11 mouse cellular contexts compared by ENCODE assay signal in the genomic region with DNA sequence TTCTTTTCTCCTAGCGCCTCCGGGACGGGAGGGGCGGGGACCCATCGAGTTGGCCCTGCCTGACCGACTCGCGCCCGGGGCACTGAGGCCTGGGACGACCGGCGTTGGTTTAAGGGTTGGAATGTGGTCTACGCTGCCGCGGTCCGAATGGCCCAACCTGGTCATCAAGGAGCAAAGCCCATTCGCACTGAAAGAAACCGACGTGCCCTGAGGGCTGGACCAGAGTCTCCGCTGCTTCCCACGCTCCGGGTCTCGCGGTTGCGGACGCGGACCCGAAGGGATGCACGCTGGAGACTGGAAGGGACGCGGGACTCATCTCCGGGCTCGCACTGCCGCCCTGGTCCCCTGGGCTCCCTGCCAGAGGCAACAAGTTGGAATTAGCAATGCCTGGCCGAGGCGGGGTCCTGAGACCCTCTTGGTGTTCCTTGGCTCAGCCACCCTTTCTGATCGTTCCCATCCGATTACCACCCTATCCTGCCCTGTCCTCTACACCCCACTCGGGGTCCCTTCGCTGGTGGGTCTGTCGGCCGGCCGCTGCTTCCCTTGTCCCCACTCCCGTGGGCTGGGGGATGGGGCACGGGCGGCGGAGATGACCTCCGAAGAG. TPM values are rescaled to one million over a fixed set of nuclear protein-coding genes. Genes with fewer than 3 reads are reported as not detected.
A peak's percentile ranks its signal among the peaks of the same experiment; 100 is the strongest.
DNase-seq lines count a peak whose midpoint lies in the region; ATAC-seq lines count a peak whose summit lies in the region.
"Had no signal": no experiment of that assay in that cellular context is flagged by ENCODE, and none has a peak within 500 bp of the region (broad histone marks: within the 10 kb centered on the region; RNA-seq: fewer than 3 reads in every experiment).

No protein-coding gene starts in this region.

- ATAC-seq in kidney, embryonic 15.5 days (replicated peaks; ENCODE audit: low FRiP score): no peak
- ATAC-seq in hindbrain, embryonic 16.5 days: 0 out of 2 replicates have a peak, but pooled peaks have one; percentile 28
- ATAC-seq in neural tube, embryonic 11.5 days (ENCODE audit: insufficient read depth, low FRiP score, low TSS enrichment): no peak; the same call in 1 of the 2 replicates

- H3K27ac ChIP-seq in kidney, embryonic 15.5 days: no peak overlapping the region
- peak overlapping the region; percentile 70 for H3K27ac ChIP-seq in embryonic facial prominence, embryonic 10.5 days (replicated peaks)
- no peak overlapping the region for H3K27ac ChIP-seq in hindbrain, embryonic 16.5 days (ENCODE audit: low read depth, low read length)
- H3K27ac ChIP-seq in neural tube, embryonic 11.5 days (ENCODE audit: low read depth, low read length): peak overlapping the region; percentile 42; the same call in 1 of the 2 replicates

- H3K36me3 ChIP-seq in kidney, embryonic 15.5 days: no peaks in the 10 kb centered on the region
- H3K36me3 ChIP-seq in embryonic facial prominence, embryonic 10.5 days (replicated peaks): no peaks in the 10 kb centered on the region
- H3K36me3 ChIP-seq in hindbrain, embryonic 16.5 days (ENCODE audit: control insufficient read depth, insufficient read depth, low read length): no peaks in the 10 kb centered on the region
- no peaks in the 10 kb centered on the region for H3K36me3 ChIP-seq in neural tube, embryonic 11.5 days (ENCODE audit: control insufficient read depth, insufficient read depth, low read length)

- H3K27me3 ChIP-seq in kidney, embryonic 15.5 days: peaks cover 99% of the 10 kb centered on the region
- peaks cover 100% of the 10 kb centered on the region for H3K27me3 ChIP-seq in embryonic facial prominence, embryonic 10.5 days (replicated peaks; ENCODE audit: low read depth, poor library complexity, severe bottlenecking)
- H3K27me3 ChIP-seq in hindbrain, embryonic 16.5 days (replicated peaks; ENCODE audit: control insufficient read depth, insufficient read depth, low read length): peaks cover 74% of the 10 kb centered on the region
- H3K27me3 ChIP-seq in neural tube, embryonic 11.5 days (ENCODE audit: control insufficient read depth, insufficient read depth, low read length): peaks cover 95% of the 10 kb centered on the region

- H3K4me2 ChIP-seq in kidney, embryonic 15.5 days: peak overlapping the region; percentile 46
- H3K4me2 ChIP-seq in hindbrain, embryonic 16.5 days (ENCODE audit: low read length): peak overlapping the region; percentile 49
- H3K4me2 ChIP-seq in neural tube, embryonic 11.5 days (ENCODE audit: low read depth): peak overlapping the region; percentile 53

- peaks cover 52% of the 10 kb centered on the region for H3K4me1 ChIP-seq in kidney, embryonic 15.5 days
- H3K4me1 ChIP-seq in embryonic facial prominence, embryonic 10.5 days: peaks cover 62% of the 10 kb centered on the region
- peaks cover 35% of the 10 kb centered on the region for H3K4me1 ChIP-seq in hindbrain, embryonic 16.5 days (ENCODE audit: control insufficient read depth, insufficient read depth, low read depth, low read length)
- H3K4me1 ChIP-seq in neural tube, embryonic 11.5 days (ENCODE audit: control insufficient read depth, insufficient read depth, low read length): peaks cover 33% of the 10 kb centered on the region

- H3K4me3 ChIP-seq in kidney, embryonic 15.5 days (replicated peaks): peak overlapping the region; percentile 20
- peak overlapping the region; percentile 46 for H3K4me3 ChIP-seq in embryonic facial prominence, embryonic 10.5 days
- H3K4me3 ChIP-seq in hindbrain, embryonic 16.5 days (ENCODE audit: low read length): peak overlapping the region; percentile 25
- H3K4me3 ChIP-seq in neural tube, embryonic 11.5 days (ENCODE audit: low read depth, low read length): peak overlapping the region; percentile 15

- H3K9me3 ChIP-seq in kidney, embryonic 15.5 days (replicated peaks): no peaks in the 10 kb centered on the region
- no peaks in the 10 kb centered on the region for H3K9me3 ChIP-seq in embryonic facial prominence, embryonic 10.5 days
- no peaks in the 10 kb centered on the region for H3K9me3 ChIP-seq in hindbrain, embryonic 16.5 days (ENCODE audit: control insufficient read depth, low read length)
- no peaks in the 10 kb centered on the region for H3K9me3 ChIP-seq in neural tube, embryonic 11.5 days (ENCODE audit: control insufficient read depth, low read length)

- under 1% methylated on average over 48 of the region's 48 CpGs for WGBS in kidney, embryonic 15.5 days
- under 1% methylated on average over 48 of the region's 48 CpGs for WGBS in embryonic facial prominence, embryonic 10.5 days
- 0% methylated on average over 42 of the region's 48 CpGs for WGBS in hindbrain, embryonic 16.5 days
- WGBS in neural tube, embryonic 11.5 days: under 1% methylated on average over 45 of the region's 48 CpGs

- no peak overlapping the region for H3K9ac ChIP-seq in kidney, embryonic 15.5 days
- H3K9ac ChIP-seq in hindbrain, embryonic 16.5 days (ENCODE audit: low read depth, low read length): no peak overlapping the region
- H3K9ac ChIP-seq in neural tube, embryonic 11.5 days (ENCODE audit: low read length): no peak overlapping the region; the same call in none of the 2 replicates

- no peak for DNase-seq in kidney, adult 11 months
- peak; percentile 69 for DNase-seq in embryonic facial prominence, embryonic 10.5 days (ENCODE audit: low spot score)
- no peak for DNase-seq in neural tube, embryonic 11.5 days (ENCODE audit: low spot score)
- no peak for DNase-seq in left cerebral cortex, adult 8-10 months (ENCODE audit: low spot score in 2 of 2)
- DNase-seq in gastrocnemius, adult 18-20 months (ENCODE audit: low spot score): no peak
- DNase-seq in right cerebral cortex, postnatal 25 days: no peak
- DNase-seq: kidney, adult 9 months had no signal

RNA-seq across cellular contexts. Expression of gene Prdm12, which starts 3.6 kb away (rescaled TPM):
- not detected in 2 replicates for polyA plus RNA-seq in kidney, embryonic 15.5 days (2015; fragmentation: Nextera tagmentation; extraction: Ambion mirVana)
- 6.9 and 7.2 TPM in 2 replicates for polyA plus RNA-seq in embryonic facial prominence, embryonic 10.5 days (2016; fragmentation: Nextera tagmentation; extraction: Ambion mirVana)
- 0.20 and 0.34 TPM in 2 replicates for polyA plus RNA-seq in hindbrain, embryonic 16.5 days (2015; fragmentation: Nextera tagmentation; extraction: Ambion mirVana)
- polyA plus RNA-seq in neural tube, embryonic 11.5 days (2014; fragmentation: Nextera tagmentation; extraction: Ambion mirVana): 16.4 and 23.0 TPM in 2 replicates
- total RNA-seq in left cerebral cortex, adult 8-10 months (2022): 1 to 10 TPM in 2 of 4 experiments, under 1 TPM in 2; 0.18 to 1.6 (median 0.97) TPM
- not detected for total RNA-seq in gastrocnemius, adult 18-20 months (2021)
- total RNA-seq: MEL had no signal
- polyA plus RNA-seq: cerebellum, adult 2 months had no signal

RNA-seq across cellular contexts. Expression of gene Exosc2, which starts 34.3 kb away (rescaled TPM):
- 75.7 and 77.7 TPM in 2 replicates for polyA plus RNA-seq in kidney, embryonic 15.5 days (2015; fragmentation: Nextera tagmentation; extraction: Ambion mirVana)
- polyA plus RNA-seq in embryonic facial prominence, embryonic 10.5 days (2016; fragmentation: Nextera tagmentation; extraction: Ambion mirVana): 107 and 112 TPM in 2 replicates
- 38.2 and 38.9 TPM in 2 replicates for polyA plus RNA-seq in hindbrain, embryonic 16.5 days (2015; fragmentation: Nextera tagmentation; extraction: Ambion mirVana)
- 54.7 and 64.5 TPM in 2 replicates for polyA plus RNA-seq in neural tube, embryonic 11.5 days (2014; fragmentation: Nextera tagmentation; extraction: Ambion mirVana)
- 10 to 100 TPM; 20.9 to 26.0 (median 24.4) TPM for total RNA-seq in left cerebral cortex, adult 8-10 months (2022)
- 1 to 10 TPM; 6.8 to 7.2 TPM for total RNA-seq in gastrocnemius, adult 18-20 months (2021)

RNA-seq across cellular contexts. Expression of gene Abl1, which starts 51.9 kb away (rescaled TPM):
- polyA plus RNA-seq in kidney, embryonic 15.5 days (2015; fragmentation: Nextera tagmentation; extraction: Ambion mirVana): 43.9 and 46.2 TPM in 2 replicates
- polyA plus RNA-seq in embryonic facial prominence, embryonic 10.5 days (2016; fragmentation: Nextera tagmentation; extraction: Ambion mirVana): 62.8 and 64.8 TPM in 2 replicates
- 13.2 and 18.2 TPM in 2 replicates for polyA plus RNA-seq in hindbrain, embryonic 16.5 days (2015; fragmentation: Nextera tagmentation; extraction: Ambion mirVana)
- polyA plus RNA-seq in neural tube, embryonic 11.5 days (2014; fragmentation: Nextera tagmentation; extraction: Ambion mirVana): 48.4 and 49.0 TPM in 2 replicates
- total RNA-seq in left cerebral cortex, adult 8-10 months (2022): 10 to 100 TPM; 47.1 to 49.9 (median 47.7) TPM
- total RNA-seq in gastrocnemius, adult 18-20 months (2021): 10 to 100 TPM; 22.1 to 26.1 TPM

Comparison
In these comparisons a context has a peak if more than half of its experiments do, and no peak if none do; other contexts are left out.
1. H3K27ac ChIP-seq: peak in embryonic facial prominence, embryonic 10.5 days (single experiment) and neural tube, embryonic 11.5 days (single experiment); none in kidney, embryonic 15.5 days (single experiment) and hindbrain, embryonic 16.5 days (single experiment).
2. Peak in every context shown above with its lines, with median percentiles within 50 percentile points of each other: H3K4me2 ChIP-seq and H3K4me3 ChIP-seq.